Mouse (Mus musculus) C2C12 (cell line): ENCODE data around the gene Sertad4.

ENCODE experiments used
- CTCF ChIP-seq: IDR thresholded peaks from one replicate; pipeline ENCODE4 v1.5.1; 2011; ENCODE audit not compliant: control insufficient read depth, insufficient read depth, insufficient read length
- MAX ChIP-seq: IDR thresholded peaks from one replicate; pipeline ENCODE4 v1.6.1; 2011; ENCODE audit warnings: mild to moderate bottlenecking, control low read depth
- MYOD1 ChIP-seq: IDR thresholded peaks from one replicate; pipeline ENCODE4 v1.6.1; 2011; ENCODE audit warnings: low read depth; ENCODE audit not compliant: control insufficient read depth, insufficient read length
- USF1 ChIP-seq: IDR thresholded peaks from one replicate; pipeline ENCODE4 v1.6.1; 2011; ENCODE audit warnings: low read depth, mild to moderate bottlenecking, control low read depth, moderate library complexity

DNA sequence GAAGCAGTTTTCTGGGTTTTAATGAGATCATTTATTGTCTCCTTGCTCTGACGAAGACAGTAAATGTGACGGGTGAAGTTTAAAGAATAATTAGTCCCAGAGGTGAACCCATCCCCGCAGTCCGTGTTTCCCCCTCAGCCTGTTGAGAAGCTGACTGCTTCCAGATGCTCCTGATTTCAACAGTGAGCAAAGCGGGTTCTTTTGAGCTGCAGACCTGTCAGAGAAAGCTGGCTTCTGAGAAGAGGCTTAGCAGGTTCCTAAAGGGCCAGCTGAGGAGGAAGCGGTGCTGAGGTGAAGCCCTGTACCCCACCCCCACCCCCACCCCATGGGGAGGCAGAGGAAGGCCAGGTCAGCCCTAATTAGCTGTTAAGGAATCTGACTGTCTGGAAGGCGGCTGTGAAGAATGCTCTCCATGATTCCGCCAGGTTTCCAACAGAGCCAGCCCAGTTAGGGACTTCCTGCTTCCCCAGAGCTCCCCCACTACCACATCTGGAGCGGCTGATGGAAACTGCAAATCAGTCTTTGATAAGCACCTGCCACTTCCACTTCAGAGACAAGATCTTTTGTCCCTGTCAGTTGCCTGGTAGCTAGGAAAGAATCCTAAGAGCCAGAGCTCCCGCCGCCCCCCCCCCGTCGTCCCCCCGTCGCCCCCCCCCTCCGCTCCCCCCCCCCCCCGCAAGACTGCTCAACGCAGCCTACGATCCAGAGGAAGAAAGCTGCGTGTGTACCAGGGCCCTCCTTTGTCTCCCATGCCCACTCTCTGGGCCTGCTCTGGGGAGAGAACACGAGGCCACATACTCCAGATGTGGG is 59.1 kb downstream of the Sertad4 start:
- TF ChIP-seq MAX, result no peak
- TF ChIP-seq CTCF, result no peak
- no peak for TF ChIP-seq USF1
- TF ChIP-seq MYOD1, result no peak
